Mouse (Mus musculus) MEL (cell line): ENCODE results near the gene Snx29.

Experiments
- CTCF ChIP-seq, 3 experiments: IDR thresholded peaks in 2 of 3; conservative IDR thresholded peaks in 1 of 3; 2 replicates each; pipeline ENCODE4 v1.5.1; 2011 to 2012; ENCODE audit warnings: low read length in 3 of 3, low read depth in 2 of 3, mild to moderate bottlenecking in 2 of 3, improper control_type of control experiment in 1 of 3, inconsistent platforms in 1 of 3, mixed read lengths in 1 of 3, moderate library complexity in 1 of 3; ENCODE audit not compliant: control insufficient read depth in 1 of 3, insufficient read depth in 1 of 3, poor library complexity in 1 of 3, severe bottlenecking in 1 of 3
- E2F4 ChIP-seq: IDR thresholded peaks from 2 replicates; pipeline ENCODE4 v1.6.1; 2011; ENCODE audit warnings: low read depth, low read length, improper control_type of control experiment, borderline replicate concordance
- ELF1 ChIP-seq: IDR thresholded peaks from 2 replicates; pipeline ENCODE4 v1.6.1; 2014; ENCODE audit warnings: low read depth, mild to moderate bottlenecking, inconsistent platforms, low read length, improper control_type of control experiment, moderate library complexity
- JUND ChIP-seq: IDR thresholded peaks from 2 replicates; pipeline ENCODE4 v1.6.1; 2011; ENCODE audit warnings: low read depth, mild to moderate bottlenecking, improper control_type of control experiment, low read length
- MYB ChIP-seq: IDR thresholded peaks from 2 replicates; pipeline ENCODE4 v1.6.1; 2011; ENCODE audit warnings: mild to moderate bottlenecking, low read depth, low read length, improper control_type of control experiment
- MYC ChIP-seq: IDR thresholded peaks from 2 replicates; pipeline ENCODE4 v1.6.1; 2011; ENCODE audit warnings: low read depth, mild to moderate bottlenecking, low read length, improper control_type of control experiment, moderate library complexity
- POLR2A ChIP-seq, 2 experiments: IDR thresholded peaks; 2 replicates each; pipeline ENCODE4 v1.6.1; 2011 to 2012; ENCODE audit warnings: low read length in 2 of 2, mild to moderate bottlenecking in 2 of 2, control low read depth in 1 of 2, improper control_type of control experiment in 1 of 2, low read depth in 1 of 2, moderate library complexity in 1 of 2; ENCODE audit not compliant: control insufficient read depth in 1 of 2, insufficient read depth in 1 of 2, poor library complexity in 1 of 2
- UBTF ChIP-seq: IDR thresholded peaks from 2 replicates; pipeline ENCODE4 v1.6.1; 2012; ENCODE audit warnings: low read depth, mild to moderate bottlenecking, inconsistent platforms, low read length, improper control_type of control experiment, moderate library complexity, borderline replicate concordance; ENCODE audit not compliant: insufficient read depth
- USF1 ChIP-seq: IDR thresholded peaks from 2 replicates; pipeline ENCODE4 v1.6.1; 2014; ENCODE audit warnings: low read depth, mild to moderate bottlenecking, inconsistent platforms, low read length, improper control_type of control experiment, moderate library complexity

- TF ChIP-seq E2F4 (no peak), POLR2A (IDR thresholded peaks at IDR 0.05; ENCODE audit: control insufficient read depth in 1 of 2, insufficient read depth in 1 of 2, low read depth in 1 of 2, low read length in 2 of 2, poor library complexity in 1 of 2) (no peak), JUND (no peak), MYB (no peak), ELF1 (no peak), CTCF (IDR thresholded peaks at IDR 0.05 in 2 of 3, conservative IDR thresholded peaks at IDR 0.05 in 1 of 3; ENCODE audit: control insufficient read depth in 1 of 3, insufficient read depth in 1 of 3, low read depth in 2 of 3, low read length in 3 of 3, poor library complexity in 1 of 3, severe bottlenecking in 1 of 3) (no peak), MYC (no peak), UBTF (no peak), USF1 (no peak)
Observed at GRCm38 (mm10) chr16:11457609-11458350, 135.1 kb downstream of the Snx29 start.
